Mouse (Mus musculus) gastrocnemius, adult 8-10 months (tissue): Measurements from ENCODE around the gene Gjc2. TPM values are rescaled to one million over a fixed set of nuclear protein-coding genes. Genes with fewer than 3 reads are reported as not detected.

Source experiments
- DNase-seq, 2 experiments: peaks; one replicate each; pipeline ENCODE4 v3.0.0; 2022; ENCODE audit warnings: low spot score in 2 of 2
- total RNA-seq, 4 experiments: library from RNA; stranded (reverse); gene quantifications; 2 replicates each; pipeline ENCODE4 v1.2.4; 2022

Gene Gjc2
- total RNA-seq, 4 experiments from 2014 or later = 0.16 TPM; not detected in 3

DNA sequence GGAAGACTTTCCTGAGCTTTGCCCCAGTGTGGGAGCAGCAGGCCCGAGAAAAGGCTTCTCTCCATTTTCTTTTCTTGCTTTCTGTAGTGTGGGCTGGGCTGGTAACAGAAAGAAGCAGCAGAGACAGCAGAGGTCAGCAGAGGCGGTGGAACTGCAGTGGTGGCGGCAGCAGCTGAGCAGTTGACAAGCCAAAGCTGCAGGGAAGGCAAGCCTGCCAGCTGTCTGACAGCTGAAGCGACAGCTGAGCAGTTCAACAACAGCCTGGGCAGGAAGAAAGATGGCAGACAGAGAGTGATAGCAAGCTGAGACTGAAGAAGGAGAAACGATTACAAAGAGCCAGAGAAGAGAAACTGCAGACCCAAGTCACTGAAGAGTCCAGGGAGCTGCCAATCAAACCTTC, 21.6 kb downstream of the Gjc2 start:
- DNase-seq = peak; percentile 31 to 61

DNA sequence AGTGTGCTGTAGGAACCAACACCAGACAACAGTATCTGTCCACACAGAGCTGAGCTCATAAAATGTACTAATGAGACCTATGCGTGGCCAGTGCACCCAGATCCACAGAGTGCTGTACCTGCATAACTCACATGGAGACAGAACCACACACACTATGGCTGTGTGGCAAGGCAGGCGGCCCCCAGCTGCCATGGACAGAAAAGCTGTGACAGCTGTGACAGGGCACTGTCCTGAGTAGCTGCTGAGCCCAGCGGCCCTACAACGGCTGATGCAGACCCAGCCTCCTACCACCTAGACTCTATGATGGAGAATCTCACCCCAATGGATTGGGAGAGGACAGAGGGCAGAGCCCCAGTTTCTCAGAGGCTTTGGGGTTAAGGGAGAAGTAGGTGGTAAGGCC, 23.5 kb downstream of the Gjc2 start:
- no peak for DNase-seq

DNA sequence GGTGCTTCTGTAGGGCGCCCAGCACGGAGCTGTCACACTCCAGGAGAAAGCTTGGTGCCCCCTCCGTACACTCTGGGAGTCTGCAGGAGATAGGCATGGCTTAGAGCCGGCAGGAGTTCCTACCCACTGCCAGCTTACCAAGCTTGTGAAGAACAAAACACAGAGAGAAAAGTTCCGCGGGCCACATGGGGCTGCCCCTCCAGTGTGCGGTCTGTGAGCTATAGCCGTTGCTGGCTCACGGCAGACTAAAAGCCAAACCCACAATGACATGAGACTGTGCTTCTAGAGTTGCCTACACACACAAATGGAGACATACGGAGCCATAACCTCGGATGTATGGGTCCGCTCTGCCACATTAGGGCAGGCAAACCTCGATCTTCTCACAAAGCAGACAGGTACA, 23.9 kb downstream of the Gjc2 start:
- no peak for DNase-seq

- no peak for DNase-seq
These were observed 27.1 kb downstream of the Gjc2 start for GRCm38 (mm10) chr11:59155900-59156299.

- no peak for DNase-seq
These were observed 28.8 kb downstream of the Gjc2 start for GRCm38 (mm10) chr11:59154220-59154619.

DNA sequence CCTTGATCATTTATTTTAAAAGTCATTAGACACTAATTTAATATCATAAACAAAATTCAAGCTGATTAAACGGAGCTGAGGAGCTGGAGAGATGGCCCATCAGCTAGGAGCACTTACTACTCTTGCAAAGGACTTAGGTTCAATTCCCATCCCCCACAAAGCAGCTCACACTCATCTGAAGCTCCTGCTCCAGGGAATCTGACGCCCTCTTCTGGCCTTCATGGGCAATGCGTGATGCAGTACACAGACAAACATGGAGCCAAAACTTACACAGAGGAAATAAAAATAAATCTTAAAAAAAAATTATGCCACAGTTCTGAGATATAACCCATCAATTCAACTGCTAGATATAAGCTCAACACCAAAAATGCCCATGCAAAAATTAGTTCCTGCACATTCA, 31.3 kb downstream of the Gjc2 start:
- no peak for DNase-seq

DNA sequence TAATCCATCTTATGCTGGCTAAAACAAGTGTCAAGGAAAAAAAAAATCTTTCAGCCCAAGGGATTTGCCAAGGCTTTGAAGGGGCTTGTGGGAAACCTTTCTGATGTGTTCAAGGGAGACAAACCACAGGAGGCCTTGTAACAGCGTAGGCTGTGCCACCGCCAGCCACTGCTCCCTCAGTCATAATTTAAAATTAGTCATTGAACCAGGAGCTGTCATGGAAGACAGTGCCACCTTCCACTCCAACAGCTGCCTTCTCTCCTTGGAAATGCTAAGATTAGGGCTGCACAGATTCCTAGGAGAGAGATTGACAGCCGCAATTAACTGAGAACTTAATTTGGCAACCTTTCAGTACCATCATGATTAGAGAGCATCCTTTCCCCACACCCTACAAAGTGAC, 33.7 kb downstream of the Gjc2 start:
- no peak for DNase-seq

DNA sequence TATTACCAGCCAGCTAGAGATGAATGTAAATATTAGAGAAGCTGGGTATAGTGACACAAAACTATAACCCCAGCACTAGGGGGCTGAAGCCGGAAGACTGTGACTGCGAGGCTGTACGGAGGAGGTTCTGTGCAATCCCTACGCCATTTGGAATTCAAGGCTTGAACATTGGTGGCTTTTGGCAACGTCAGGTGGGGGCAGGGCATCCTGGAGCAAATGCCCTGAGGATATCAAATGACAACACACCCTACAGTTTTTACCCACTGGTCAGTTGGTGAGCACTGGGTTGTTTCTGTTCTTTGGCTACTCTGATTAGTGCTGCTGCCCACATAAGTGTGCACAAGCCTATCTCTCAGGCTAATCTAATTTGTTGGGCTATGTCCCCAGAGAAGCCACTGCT, 40.1 kb downstream of the Gjc2 start:
- DNase-seq = no peak

GRCm38 (mm10) chr11:59141772-59142370, 41.1 kb downstream of the Gjc2 start:
- DNase-seq = no peak

- DNase-seq = peak; percentile 58 to 75
These were observed 44.2 kb downstream of the Gjc2 start for GRCm38 (mm10) chr11:59138537-59139486.

- DNase-seq = peak; percentile 40 to 47
These were observed 45.9 kb downstream of the Gjc2 start for GRCm38 (mm10) chr11:59136994-59137706.

- DNase-seq = peak in 1 of 2 experiments; percentile 34
These were observed 47.0 kb downstream of the Gjc2 start, which contains the start of gene Obscn for GRCm38 (mm10) chr11:59135904-59136452. Gene Obscn (minus strand): TSS chr11:59136402.

DNA sequence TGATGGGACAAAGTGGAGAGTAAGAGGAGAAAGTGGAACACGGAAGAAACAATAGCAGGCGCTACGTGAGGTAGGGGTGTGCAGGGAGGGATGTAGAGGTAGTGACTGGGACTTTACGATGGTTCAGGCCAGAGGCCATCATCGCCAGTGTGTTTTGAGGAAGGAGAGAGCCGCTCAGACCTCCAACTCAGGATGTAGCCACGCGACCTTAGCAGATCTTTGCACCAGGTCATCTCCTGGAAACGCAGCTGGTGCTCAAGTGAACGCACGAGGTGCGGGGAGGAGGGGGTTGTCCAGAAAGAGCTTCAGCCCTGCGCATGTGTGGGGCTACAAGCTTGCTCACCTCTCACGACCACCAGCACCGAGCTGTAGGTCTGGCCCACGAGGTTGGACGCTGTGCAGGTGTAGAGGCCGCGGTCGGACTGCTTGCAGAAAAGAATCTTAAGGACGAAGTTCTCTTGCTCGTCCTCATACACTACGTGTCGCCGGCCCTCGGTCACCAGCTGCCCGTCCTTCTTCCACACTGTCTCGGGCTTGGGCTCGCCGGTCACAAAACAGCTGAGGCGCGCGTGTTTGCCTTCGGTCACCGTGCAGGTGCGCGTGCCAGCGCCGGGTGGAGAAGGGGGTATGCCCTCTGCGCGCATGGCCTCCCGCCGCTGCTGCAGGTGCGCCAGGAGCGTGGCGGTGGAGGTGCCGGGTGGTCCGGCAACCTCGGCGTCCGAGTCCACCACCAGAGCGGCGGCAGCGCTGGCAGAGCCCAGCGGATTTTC, 47.8 kb downstream of the Gjc2 start:
- no peak for DNase-seq

DNA sequence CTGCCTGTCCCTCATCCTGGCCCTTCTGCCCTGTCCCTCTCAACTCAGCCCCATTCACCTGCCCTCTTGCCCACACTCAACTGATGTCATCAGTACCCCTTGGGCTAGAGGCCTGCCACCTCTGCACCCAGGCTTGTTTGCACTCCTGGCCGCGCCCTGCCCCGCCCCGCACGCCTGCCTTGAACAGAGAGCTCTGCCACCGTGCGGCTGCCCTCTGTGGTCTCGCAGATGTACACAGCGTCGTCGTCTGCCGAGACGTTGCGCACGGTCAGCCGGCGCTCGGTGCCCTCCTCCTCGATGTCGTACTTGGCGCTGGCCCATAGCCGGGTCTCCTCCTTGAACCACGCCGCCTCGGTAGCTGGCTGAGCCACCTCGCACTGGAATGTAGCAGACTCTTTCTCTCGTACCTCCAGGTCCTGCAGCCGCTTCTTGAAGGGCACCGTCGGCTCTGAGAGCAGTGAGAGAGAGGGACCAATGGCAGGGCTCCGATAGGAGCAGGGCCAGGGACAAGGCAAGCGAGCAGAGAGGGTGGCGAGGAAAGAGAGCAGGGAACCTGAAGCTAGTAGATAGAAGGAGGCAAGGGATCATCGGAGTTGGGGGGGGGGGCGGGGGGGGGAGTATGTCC, 48.5 kb downstream of the Gjc2 start:
- no peak for DNase-seq

- no peak for DNase-seq
These were observed 50.9 kb downstream of the Gjc2 start for GRCm38 (mm10) chr11:59132065-59132464.

- no peak for DNase-seq
These were observed 51.6 kb downstream of the Gjc2 start for GRCm38 (mm10) chr11:59131348-59131919.

DNA sequence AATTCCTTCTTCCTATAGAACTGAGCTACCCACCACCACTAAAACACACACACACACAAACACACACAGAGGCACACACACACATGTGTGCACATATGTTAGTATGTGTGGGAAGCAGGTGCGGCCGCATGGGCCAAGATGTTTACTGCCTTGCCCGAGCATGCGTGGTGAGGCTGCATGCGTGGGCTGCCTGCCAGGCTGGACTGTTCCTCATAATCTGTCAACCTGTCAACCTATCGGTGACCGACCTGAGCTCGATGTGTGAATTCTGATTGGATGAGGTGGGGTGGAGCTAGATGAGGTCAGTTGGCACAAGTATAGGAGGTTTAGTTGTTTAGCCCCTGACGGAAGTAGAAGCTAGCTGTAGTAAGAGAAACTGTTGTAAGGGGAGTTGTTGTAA, 52.2 kb downstream of the Gjc2 start:
- DNase-seq = peak in 1 of 2 experiments; percentile 42
